Mouse (Mus musculus) common myeloid progenitor, adult 5-6 weeks (primary cell): ENCODE results near the gene Ddc. TPM values are rescaled to one million over a fixed set of nuclear protein-coding genes. Genes with fewer than 3 reads are reported as not detected.

Experiments
- ATAC-seq: replicated peaks from 2 replicates; pipeline ENCODE4 v1.8.0; 2016; ENCODE audit warnings: low read depth, mild to moderate bottlenecking, moderate TSS enrichment, inconsistent platforms; ENCODE audit not compliant: poor library complexity, severe bottlenecking
- total RNA-seq: library from RNA; stranded (forward); fragments of 200-1000, 187-1606 nt; gene quantifications from 2 replicates; pipeline ENCODE4 v1.2.3, GENCODE M21; 2017

Ddc gene
- total RNA-seq, 1 experiment from 2014 or later: not detected

DNA sequence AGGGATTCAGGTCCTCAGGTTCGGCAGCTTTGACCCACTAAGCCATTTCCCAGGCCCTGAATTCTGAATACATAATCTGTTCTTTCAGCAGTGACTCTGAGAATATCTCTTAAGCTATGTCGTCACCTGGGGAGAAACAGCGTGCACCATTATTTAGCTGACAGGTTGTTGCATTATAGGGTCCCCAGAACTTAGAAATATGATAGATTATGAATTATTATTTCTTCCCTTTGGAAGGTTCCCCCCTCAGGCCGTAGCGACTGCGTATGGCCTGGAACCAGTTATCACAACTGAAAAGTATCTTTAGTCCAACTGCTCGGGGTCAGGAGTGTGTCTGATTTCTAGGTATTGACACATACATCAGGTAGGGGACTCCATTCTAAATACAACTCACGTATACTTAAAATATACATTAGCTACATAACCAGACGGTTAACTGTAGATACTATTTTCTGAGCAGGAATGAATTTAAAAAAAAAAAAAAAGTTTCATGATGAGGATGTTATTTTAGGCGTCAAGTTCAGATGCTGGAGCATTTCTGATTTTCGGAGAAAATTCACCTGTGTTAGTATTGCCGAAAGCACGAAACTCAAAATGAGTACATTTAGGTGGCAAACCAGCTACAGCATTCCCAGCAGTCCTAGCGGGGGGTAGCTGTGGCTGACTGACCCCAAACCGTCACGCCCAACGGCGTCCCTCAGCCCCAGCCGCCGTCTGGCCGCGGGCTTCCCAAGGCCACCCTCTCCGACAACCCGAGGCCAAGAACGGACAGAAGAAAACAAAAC, 89.7 kb downstream of the Ddc start:
- ATAC-seq: no peak

DNA sequence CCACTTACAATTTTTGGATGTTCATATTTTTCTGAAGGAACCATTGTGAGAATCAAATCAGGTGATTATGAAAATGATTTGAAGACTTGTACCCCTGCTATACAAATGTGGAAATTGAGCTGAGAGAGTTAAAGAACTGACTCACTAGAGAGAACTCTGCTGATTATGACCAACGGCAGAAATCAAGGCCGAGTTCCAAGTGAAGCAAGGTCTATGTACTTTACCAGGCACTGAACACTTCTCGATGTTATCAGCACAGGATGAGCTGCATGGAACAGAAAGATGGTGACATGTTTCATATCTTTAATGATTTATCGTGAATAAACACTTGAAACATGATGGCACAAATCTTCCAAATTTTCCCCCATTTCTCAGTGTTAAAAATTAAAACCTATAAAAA, 92.0 kb downstream of the Ddc start:
- ATAC-seq: no peak

DNA sequence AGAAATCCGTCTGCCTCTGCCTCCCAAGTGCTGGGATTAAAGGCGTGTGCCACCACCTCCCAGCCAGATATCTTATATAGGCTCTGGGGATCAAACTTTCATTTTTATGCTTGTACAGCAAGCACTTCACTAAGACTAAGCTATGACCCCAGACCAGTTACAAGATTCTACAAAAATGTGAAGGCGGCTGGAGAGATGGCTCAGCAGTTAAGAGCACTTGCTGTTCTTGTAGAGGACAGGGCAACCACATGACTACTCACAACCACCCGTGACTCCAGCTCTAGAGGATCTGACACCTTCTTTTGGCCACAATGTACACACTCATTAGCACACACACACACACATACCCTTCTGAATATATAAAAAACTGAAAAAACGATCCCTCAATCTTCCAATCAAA, 93.5 kb downstream of the Ddc start:
- ATAC-seq: no peak

DNA sequence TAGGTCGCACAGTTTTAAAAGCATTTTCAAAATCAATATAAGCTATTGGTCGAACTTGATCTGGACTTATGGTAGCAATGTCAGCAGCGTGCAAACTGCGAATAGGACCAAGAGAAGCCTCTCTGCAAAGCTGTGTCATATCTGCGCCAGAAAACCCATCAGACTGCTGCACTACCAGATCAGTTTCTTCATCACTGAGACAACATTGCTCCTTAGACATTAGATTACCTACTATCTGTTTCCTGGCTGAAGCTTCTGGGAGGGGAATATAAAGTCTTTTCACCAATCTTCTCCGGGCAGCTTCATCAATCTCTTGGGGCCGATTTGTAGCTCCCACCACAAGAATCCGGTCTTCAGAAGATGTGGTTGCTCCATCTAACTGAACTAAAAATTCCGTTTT, 96.9 kb downstream of the Ddc start:
- ATAC-seq: no peak

DNA sequence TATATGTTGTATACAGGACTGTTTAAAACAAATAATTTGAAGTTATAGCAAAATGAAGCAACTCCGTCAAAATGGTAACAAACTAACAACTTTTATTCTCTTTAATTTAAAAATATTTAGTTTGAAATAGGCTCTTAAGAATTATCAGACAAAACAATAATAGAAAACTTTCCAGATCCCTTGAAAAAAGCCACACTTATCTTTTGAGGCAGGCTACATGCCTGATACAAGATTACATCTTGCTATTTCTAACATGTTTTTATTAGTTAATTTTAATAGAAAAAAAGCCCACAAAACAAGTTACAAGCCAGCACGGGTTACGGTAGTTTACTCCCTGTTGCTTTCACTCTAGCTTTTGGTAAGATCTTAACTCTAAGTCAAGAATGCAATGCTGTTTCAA, 97.6 kb downstream of the Ddc start:
- ATAC-seq: no peak

DNA sequence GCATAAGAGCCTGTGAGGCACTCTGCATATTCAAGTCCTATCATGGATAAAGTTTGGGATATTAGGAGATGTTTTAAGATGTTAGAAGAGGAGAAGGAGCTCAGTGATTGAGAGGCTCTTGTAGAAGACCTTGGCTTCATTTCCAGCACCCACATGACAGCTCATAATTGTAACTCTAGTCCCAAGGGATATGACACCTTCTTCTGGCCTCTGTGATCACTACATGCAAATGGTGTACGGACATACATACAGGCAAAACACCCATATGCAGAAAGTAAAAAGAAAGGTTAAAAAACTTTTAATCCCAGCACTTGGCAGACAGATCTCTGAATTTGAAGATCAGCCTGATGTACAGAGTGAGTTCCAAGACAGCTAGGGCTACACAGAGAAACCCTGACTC, 99.3 kb downstream of the Ddc start:
- ATAC-seq: no peak

DNA sequence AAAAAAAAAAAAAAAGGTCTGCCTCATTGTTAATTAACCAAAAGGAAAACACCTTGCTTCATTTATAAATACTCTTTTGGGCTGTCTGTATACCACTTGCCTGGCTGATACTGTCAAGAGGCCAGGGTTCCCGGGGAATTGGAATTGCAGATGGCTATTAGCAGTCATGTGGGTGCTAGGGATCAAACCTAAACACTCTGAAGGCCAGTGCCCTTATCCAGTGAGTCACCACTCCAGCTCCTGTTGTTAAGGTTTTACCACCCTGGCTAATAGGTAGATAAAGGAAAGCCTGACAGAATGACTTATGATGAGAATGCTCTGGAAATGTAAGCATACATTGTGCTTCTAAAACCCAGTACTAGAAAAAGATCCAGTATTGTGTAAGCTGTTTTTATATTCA, 103.3 kb downstream of the Ddc start:
- no peak for ATAC-seq

DNA sequence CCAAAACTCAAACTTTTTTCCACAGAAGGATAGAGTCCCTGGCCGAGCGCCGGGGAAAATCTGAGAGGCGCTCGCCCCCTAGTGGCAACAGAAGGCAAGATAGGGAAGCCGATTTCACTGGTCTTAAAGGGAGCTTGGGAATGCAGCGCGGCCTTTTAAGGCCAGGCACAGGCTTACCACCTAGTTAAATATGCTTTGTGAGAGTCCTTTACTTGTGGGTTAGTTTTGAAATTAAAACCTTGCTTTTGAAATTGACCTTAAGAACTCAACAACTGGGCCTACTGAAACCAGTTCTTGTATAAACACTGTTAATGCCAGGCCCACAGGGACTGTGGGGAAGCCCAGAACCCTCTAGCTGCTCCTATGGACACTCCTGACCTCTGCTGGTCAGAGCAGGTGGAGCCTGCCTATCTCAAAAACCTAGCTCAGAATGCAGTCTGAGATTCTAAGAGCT, 109.4 kb downstream of the Ddc start:
- ATAC-seq: peak; percentile 97

DNA sequence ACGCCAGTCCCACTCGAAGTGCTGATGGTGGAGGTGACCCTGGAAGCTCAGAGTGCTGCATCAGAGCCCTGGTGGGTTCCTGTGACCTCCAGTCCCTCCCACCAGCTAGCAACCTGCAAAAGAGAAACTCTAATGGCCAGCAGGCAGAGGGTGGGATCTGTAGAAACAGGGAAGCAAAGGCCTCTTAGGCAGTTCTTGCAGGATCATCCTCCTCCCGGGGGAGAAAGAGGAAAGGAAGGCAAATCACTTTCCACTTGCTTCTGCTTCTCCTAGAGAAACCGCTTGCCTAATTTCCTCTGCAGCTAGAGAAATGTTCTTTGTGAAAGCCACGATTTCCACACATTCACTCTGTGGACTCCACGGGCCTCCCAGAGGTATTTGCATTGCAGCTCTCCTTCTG, 112.5 kb downstream of the Ddc start:
- ATAC-seq: peak; percentile 32; the same call in 1 of the 2 replicates

DNA sequence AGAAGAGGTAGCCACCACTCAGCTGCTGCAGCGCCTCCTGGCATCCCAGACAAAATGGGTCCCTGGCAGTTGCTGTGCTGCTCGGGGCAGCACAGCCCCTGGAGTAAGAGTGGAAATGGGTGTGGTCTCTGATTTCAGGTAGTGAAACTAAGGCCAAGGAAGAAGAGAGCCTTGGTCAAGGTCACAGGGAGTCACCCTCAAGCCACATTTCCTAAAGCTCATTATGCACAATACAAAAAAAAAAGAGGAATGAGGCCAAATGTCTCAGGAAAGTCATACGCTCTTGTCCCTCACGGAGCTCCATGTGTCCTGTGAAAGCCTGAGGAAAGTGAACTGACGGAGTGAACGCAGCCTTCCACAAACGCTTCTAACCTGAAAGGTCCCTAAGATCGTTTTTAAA, 116.2 kb downstream of the Ddc start:
- ATAC-seq: peak; percentile 55

DNA sequence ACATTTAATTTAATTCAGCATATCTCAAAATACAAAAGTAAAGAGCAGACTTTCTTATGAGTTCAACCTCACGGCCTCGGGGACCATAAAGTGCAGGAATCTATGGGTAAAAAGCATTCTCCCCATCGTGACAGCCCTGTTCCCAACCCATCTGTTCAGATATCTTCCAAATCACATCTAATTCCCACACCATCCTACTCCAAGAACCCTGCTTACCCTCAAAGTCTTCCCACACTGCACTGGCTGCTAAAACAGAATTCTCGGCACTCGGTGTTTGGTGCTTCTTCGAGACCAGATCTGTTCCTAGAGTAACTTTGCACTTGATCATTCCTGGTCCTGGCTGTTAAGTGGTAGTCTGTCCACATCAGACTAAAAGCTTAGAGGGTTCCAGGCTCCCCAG, 119.6 kb downstream of the Ddc start:
- no peak for ATAC-seq

DNA sequence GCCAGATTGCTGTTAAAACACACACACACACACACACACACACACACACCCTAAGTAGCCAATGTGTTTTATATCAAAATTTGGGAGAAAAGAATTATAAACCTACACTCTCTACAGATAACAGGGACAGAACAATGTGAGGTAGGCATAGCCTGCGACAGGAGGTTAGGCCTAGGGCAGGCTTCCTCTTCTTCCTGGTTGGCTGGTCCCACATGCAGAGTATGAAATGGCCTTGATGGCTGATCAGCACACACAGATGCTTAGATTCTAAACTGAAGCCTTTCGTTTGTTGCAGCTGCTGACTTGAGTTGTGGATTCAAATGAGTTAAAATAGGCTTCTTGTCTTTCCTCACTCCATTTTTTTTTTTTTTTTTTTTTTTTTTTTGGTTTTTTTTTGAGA, 120.1 kb downstream of the Ddc start:
- no peak for ATAC-seq

DNA sequence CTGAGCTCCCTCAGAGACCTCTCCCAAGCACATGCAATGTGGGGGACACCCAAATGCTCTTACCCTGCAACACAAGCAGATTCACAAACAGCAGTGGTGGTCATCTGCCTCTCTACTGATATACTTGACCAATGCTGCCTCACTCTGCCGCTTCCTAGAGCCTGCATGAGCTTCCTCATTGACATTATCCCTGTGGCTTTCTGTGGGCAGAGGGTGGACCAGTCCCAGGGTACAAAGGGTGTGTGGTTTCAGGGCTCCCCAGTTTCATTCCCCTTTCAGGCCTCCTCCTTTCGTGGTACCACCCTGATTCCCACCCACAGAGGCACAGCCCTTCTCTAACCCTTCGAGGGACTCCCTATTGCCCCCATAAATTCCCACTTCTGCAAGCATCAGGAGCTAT, 120.7 kb downstream of the Ddc start:
- ATAC-seq: peak; percentile 31

DNA sequence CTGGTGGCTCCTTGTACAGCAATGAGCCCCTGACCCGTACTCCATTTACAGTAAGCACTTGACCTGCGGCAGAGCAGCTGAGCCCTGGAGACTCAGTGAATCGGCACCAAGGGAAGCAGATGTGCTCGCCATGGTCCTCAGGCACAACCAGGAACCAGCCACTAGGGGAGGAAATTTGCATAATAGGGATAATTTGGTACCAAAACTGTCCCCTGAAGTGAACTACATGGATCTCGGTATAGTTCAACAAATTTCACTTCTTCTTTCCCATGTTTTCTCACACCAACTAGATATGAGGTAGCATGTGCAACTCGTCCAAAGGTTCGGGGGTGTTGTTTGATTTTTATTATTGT, 121.1 kb downstream of the Ddc start:
- ATAC-seq: peak; percentile 51

DNA sequence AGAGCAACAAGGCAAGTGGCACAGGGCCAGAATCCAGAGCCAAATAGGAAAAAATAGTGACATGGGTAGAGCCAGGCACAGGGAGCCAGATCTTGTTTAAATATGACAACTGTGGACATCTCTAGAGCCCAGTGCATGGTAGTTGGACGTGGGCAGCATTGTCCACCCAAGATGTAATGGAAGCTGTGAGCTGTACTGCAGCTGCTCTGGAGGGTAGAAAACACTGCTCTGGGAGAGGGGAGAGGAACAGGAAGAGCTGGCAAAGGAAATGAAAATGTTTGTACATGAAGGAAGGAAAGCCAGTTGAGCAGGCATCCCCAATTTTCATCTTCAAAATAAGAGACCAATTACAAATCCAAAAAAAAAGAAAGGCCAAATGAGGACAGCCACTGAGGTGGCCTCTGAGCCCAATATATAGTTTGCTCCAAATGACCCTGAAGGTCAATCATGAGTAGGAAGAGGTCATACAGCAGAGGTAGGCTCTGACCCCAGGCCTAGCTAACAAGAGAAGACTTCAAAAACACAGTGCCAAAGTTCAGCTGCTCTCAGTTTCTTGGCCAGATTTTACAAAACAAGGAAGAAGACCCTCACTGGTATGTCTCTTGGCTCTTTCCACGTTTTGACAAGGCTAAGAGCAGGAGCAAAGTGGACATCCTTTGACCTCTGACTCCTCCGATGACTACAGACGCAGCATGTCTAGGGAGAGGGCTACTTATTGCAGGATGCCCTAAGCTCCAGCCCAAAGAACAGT, 121.7 kb downstream of the Ddc start:
- ATAC-seq: no peak

DNA sequence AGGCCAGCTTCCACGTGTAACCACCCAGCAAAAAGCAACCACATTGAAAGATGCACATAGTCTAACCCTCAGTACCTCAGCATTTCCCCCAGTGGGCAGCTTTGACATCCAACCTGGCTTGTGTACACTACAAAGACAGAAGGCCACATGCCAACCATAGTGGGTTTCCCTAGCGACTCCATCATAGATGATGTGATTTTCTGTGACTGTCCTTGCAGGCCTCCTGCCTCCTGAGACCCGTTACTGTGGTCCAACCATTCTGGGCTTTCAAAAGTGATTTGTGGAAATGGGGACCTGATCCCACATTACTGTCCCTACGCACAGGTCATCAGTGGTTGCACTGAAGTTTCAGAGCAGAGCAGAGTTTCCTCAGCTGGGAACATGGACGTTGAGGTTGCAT, 123.1 kb downstream of the Ddc start:
- ATAC-seq: no peak

DNA sequence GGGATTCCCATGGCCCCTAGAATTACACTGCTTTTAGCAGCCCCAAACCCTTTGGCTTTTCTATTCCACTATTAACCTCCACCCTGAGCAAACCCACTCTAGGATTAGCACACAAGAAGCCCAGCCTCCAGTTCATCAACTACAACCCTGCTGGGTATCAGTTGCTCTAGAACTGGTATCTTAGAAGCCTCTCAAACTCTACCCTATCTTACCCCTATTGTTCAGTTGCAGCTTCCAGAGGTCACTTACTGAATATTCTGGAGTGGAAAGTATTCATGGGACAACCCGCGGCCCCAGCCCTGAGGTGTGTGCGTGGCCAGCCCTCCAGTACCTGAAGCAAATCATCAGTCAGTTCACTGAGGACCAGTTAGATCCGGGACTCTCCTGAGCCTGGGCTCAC, 123.6 kb downstream of the Ddc start:
- ATAC-seq: no peak

DNA sequence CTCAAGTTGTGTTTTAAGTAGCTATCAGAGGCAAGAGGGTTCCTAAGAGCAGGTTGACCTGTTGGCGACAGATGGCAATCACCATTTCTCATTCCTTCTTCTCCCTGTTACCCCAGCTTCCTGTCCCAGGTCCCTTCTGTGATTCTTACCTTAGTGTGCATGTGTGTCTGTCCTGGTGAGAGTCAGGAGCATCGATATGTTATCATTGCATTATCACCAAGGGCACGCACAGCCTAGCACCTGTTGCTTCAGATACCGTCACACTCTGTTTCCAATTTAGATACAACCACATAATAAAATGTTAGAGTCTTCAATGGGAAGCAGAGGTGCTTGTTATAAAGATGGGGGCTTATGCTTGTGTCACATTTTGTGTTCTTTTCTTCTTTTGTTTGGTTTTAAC, 125.7 kb downstream of the Ddc start:
- no peak for ATAC-seq

DNA sequence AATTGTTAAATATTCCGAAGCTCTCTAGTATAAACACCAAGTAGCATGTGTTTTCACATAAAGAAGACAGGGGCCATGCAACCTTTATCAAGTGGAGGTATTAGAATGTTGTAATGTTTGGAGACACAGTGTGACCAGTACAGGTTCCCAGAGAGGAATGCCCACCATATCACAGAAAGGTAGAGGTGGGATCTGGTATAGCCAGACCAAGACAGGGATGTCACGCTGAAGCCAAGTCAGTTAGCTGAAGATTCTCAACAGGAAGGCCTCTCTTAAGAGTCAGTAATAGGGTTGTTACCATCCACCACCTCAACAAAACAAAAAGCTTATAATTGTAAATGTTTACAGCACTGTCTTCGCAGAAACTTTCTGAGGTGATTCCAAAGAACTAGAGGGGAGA, 127.3 kb downstream of the Ddc start:
- ATAC-seq: no peak

DNA sequence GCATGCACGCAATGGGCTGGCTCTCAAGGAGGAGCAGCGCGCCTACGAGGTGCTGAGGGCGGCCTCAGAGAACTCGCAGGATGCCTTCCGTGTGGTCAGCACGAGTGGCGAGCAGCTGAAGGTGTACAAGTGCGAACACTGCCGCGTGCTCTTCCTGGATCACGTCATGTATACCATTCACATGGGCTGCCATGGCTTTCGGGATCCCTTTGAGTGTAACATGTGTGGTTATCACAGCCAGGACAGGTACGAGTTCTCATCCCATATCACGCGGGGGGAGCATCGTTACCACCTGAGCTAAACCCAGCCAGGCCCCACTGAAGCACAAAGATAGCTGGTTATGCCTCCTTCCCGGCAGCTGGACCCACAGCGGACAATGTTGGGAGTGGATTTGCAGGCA, 128.7 kb downstream of the Ddc start:
- ATAC-seq: no peak

DNA sequence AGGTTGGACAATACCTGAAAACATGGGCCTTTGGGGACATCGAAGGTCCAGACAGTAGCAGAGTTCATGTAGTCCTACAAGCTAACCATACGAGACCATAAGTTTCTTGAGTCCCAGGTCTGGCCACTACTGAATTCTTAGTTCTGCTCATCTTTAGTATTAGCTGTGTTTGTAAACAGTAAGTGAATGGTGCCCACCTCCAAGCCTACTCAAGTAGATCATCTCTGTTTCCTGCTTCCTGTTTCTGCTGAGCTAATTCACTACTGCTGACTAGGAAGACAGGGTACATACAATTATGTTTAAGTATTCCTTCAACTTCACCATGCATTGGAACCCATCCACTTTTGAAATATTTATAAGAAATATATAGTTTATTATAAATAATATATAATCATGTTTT, 129.9 kb downstream of the Ddc start:
- ATAC-seq: no peak

DNA sequence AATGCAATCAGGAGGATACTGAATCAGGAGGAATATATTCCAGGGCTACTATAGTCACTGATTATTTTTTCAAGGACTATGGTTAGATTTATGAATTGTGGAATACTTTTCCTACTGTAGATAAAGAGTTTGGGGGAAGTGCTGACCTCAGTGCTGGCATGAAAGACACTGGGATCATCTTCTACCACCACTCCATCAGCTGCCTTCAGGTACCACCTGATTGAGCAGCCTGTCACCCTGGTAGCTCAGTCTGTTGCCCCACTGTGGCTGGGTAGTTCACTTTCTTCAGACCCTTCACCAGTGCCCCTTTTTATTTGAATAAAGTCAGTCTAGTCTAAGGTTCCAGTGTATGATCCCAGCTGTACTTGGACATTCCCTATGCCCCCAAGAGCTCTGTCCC, 131.2 kb downstream of the Ddc start:
- no peak for ATAC-seq
